Mouse (Mus musculus) 3T3-L1 (cell line): ENCODE data around the gene Gm9602.
"Not testable (repeated sequence)": the region's sequence is repeated elsewhere in the genome, so short reads cannot be mapped to it uniquely, and the experiment has no call there.

Experiments
- DNase-seq: peaks from one replicate; pipeline ENCODE4 v3.0.0-alpha.2; 2015; ENCODE audit warnings: low read depth, low spot score

Gm9602 gene

GRCm38 (mm10) chr14:4776037-4776436 lies at the start of gene Gm9602:
Gm9602 (plus strand) TSS chr14:4776337.
- not testable (repeated sequence) for DNase-seq

GRCm38 (mm10) chr14:4806421-4806820 lies 30.3 kb downstream of the Gm9602 start:
- DNase-seq = not testable (repeated sequence)

GRCm38 (mm10) chr14:4821950-4822349 lies 45.8 kb downstream of the Gm9602 start:
- DNase-seq = not testable (repeated sequence)
